Comparison of ENCODE assay signal across 9 mouse cellular contexts in genomic region chrX:21088983-21089866, GRCm38 (mm10). TPM values are rescaled to one million over a fixed set of nuclear protein-coding genes. Genes with fewer than 3 reads are reported as not detected.
DNase-seq lines count a peak whose midpoint lies in the region; ATAC-seq lines count a peak whose summit lies in the region.
"Had no signal": no experiment of that assay in that cellular context is flagged by ENCODE, and none has a peak within 500 bp of the region (broad histone marks: within the 10 kb centered on the region; RNA-seq: fewer than 3 reads in every experiment).

Zfp300 (minus strand) TSS chrX:21089527.

- no peaks in the 10 kb centered on the region for H3K4me1 ChIP-seq in embryonic facial prominence, embryonic 12.5 days
- no peaks in the 10 kb centered on the region for H3K4me1 ChIP-seq in limb, embryonic 11.5 days (ENCODE audit: control insufficient read depth, insufficient read depth, low read length)
- no peaks in the 10 kb centered on the region for H3K4me1 ChIP-seq in midbrain, embryonic 12.5 days

- H3K4me3 ChIP-seq in embryonic facial prominence, embryonic 12.5 days, result peak within 1 kb of the TSS; percentile 35
- peak within 1 kb of the TSS; percentile 37 for H3K4me3 ChIP-seq in limb, embryonic 11.5 days (ENCODE audit: low read depth, low read length)
- peak within 1 kb of the TSS; percentile 47 for H3K4me3 ChIP-seq in midbrain, embryonic 12.5 days

- peak within 1 kb of the TSS; percentile 80 for H3K27ac ChIP-seq in embryonic facial prominence, embryonic 12.5 days
- H3K27ac ChIP-seq in limb, embryonic 11.5 days (replicated peaks; ENCODE audit: low read depth, low read length), result no peak within 1 kb of the TSS
- peak within 1 kb of the TSS; percentile 79 for H3K27ac ChIP-seq in midbrain, embryonic 12.5 days (replicated peaks)

- ATAC-seq in embryonic facial prominence, embryonic 12.5 days (ENCODE audit: insufficient number of reproducible peaks, insufficient read depth, low FRiP score, low TSS enrichment), result peak; percentile 75; the same call in 1 of the 2 replicates
- peak; percentile 87; the same call in 1 of the 2 replicates for ATAC-seq in limb, embryonic 11.5 days (ENCODE audit: insufficient number of reproducible peaks, low FRiP score, low TSS enrichment, low read depth)
- ATAC-seq in midbrain, embryonic 12.5 days (ENCODE audit: low FRiP score, low read depth), result peak; percentile 95

- no peaks in the 10 kb centered on the region for H3K27me3 ChIP-seq in embryonic facial prominence, embryonic 12.5 days
- no peaks in the 10 kb centered on the region for H3K27me3 ChIP-seq in limb, embryonic 11.5 days (ENCODE audit: control insufficient read depth, insufficient read depth, low read length)
- no peaks in the 10 kb centered on the region for H3K27me3 ChIP-seq in midbrain, embryonic 12.5 days

- H3K4me2 ChIP-seq in embryonic facial prominence, embryonic 12.5 days (replicated peaks), result peak within 1 kb of the TSS; percentile 42
- peak within 1 kb of the TSS; percentile 47 for H3K4me2 ChIP-seq in limb, embryonic 11.5 days (ENCODE audit: low read depth, severe bottlenecking)
- H3K4me2 ChIP-seq in midbrain, embryonic 12.5 days (replicated peaks), result peak within 1 kb of the TSS; percentile 48

- 20% methylated on average over 27 of the region's 27 CpGs for WGBS in embryonic facial prominence, embryonic 12.5 days
- 22% methylated on average over 27 of the region's 27 CpGs for WGBS in limb, embryonic 11.5 days
- 21% methylated on average over 27 of the region's 27 CpGs for WGBS in midbrain, embryonic 12.5 days

- no peaks in the 10 kb centered on the region for H3K9me3 ChIP-seq in embryonic facial prominence, embryonic 12.5 days
- no peaks in the 10 kb centered on the region for H3K9me3 ChIP-seq in limb, embryonic 11.5 days (ENCODE audit: control insufficient read depth, low read length)
- no peaks in the 10 kb centered on the region for H3K9me3 ChIP-seq in midbrain, embryonic 12.5 days
- H3K9me3 ChIP-seq: G1E had no signal

- peak; percentile 60 for DNase-seq in 3134 (ENCODE audit: extremely low read depth, insufficient read length, low spot score)
- peak; percentile 76 to 80 for DNase-seq in adrenal gland, postnatal 36 days
- DNase-seq in heart, adult 9 months (ENCODE audit: low spot score in 2 of 2), result peak; percentile 58 to 77
- DNase-seq in kidney, adult 8-10 months, result peak; percentile 52 to 56
- peak; percentile 58 for DNase-seq in limb, embryonic 11.5 days (ENCODE audit: low spot score)
- peak; percentile 9 for DNase-seq in spleen, adult 12 weeks (ENCODE audit: low spot score)

- H3K9ac ChIP-seq in embryonic facial prominence, embryonic 12.5 days, result no peak within 1 kb of the TSS; the same call in 1 of the 2 replicates
- H3K9ac ChIP-seq in limb, embryonic 11.5 days (ENCODE audit: low read length), result peak within 1 kb of the TSS; percentile 34; the same call in 1 of the 2 replicates
- peak within 1 kb of the TSS; percentile 47 for H3K9ac ChIP-seq in midbrain, embryonic 12.5 days (replicated peaks)

- H3K36me3 ChIP-seq in embryonic facial prominence, embryonic 12.5 days, result no peaks in the 10 kb centered on the region
- H3K36me3 ChIP-seq in limb, embryonic 11.5 days (ENCODE audit: control insufficient read depth, insufficient read depth, low read length), result no peaks in the 10 kb centered on the region
- no peaks in the 10 kb centered on the region for H3K36me3 ChIP-seq in midbrain, embryonic 12.5 days
- H3K36me3 ChIP-seq: G1E had no signal

RNA-seq across cellular contexts. Expression of gene Zfp300, which starts in this region (rescaled TPM):
- 1 to 10 TPM; 1.3 to 2.0 TPM for total RNA-seq in adrenal gland, postnatal 36 days (2021)
- 2.2 and 2.9 TPM in 2 replicates for polyA plus RNA-seq in embryonic facial prominence, embryonic 12.5 days (2016; fragmentation: Nextera tagmentation; extraction: Ambion mirVana)
- polyA plus RNA-seq in limb, embryonic 11.5 days (2014; fragmentation: Nextera tagmentation; extraction: Ambion mirVana), result 1.1 and 1.6 TPM in 2 replicates
- polyA plus RNA-seq in midbrain, embryonic 12.5 days (2016; fragmentation: Nextera tagmentation; extraction: Ambion mirVana), result 2.9 and 3.3 TPM in 2 replicates
- total RNA-seq: G1E had no signal
- polyA plus RNA-seq: G1E had no signal

Comparison
In these comparisons a context has a peak if more than half of its experiments do, and no peak if none do; other contexts are left out.
1. DNase-seq: peak in every context shown above with its lines; median percentile 78 in adrenal gland, postnatal 36 days; 68 in heart, adult 9 months; 60 in 3134; 58 in limb, embryonic 11.5 days; 54 in kidney, adult 8-10 months; 9 in spleen, adult 12 weeks.